ENCODE assay signal across 7 mouse cellular contexts in the genomic region with DNA sequence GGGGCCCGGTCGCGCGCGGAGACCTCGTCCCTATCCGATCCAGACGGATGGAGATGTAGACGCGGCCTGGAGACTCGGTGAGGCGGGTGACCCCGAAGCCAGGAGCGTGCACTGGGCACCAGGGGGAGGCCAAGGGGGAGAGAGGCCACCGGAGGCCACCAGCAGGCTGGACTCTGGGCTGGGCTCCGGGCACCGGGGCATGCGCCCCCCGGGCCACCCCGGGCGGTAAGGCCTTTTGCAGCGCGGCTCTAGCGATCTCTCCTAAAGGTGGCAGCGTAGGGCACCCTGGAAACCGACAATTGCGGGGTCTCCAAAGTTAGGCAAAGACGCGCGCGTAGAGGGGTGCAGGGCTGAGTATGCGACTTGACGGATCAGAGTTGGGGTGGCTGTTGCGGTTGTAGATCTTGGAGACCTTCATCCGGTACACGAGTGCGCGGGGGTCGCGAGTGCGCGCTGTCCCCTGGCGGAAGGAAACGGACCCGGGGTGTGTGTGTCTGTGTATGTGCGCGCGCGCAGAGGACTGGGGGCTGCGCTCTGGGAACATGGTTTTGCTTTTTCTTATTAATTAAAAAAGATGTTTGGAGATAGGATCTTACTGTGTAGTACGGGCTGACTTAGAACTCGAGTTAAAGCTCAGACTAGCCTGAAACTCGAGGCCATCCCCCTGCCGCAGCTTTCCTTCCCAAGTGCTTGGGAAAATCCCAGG. TPM values are rescaled to one million over a fixed set of nuclear protein-coding genes. Genes with fewer than 3 reads are reported as not detected.
DNase-seq lines count a peak whose midpoint lies in the region; ATAC-seq lines count a peak whose summit lies in the region.

No protein-coding gene starts in this region.

- H3K4me1 ChIP-seq in embryonic facial prominence, embryonic 14.5 days (ENCODE audit: control insufficient read depth, insufficient read depth, low read length): peaks cover 15% of the 10 kb centered on the region

- H3K9me3 ChIP-seq in embryonic facial prominence, embryonic 14.5 days (ENCODE audit: control insufficient read depth, low read length): no peaks in the 10 kb centered on the region

- DNase-seq in NIH3T3 (ENCODE audit: low read depth): peak; percentile 66
- DNase-seq in embryonic facial prominence, embryonic 14.5 days (ENCODE audit: low spot score): peak; percentile 71
- peak; percentile 57 for DNase-seq in heart, postnatal 4 days
- DNase-seq in layer of hippocampus, postnatal 14 days (ENCODE audit: low spot score in 2 of 2): peak; percentile 58 to 66
- DNase-seq in spleen, adult 12 weeks (ENCODE audit: low spot score): peak; percentile 47

- peak overlapping the region; percentile 91 for H3K9ac ChIP-seq in embryonic facial prominence, embryonic 14.5 days (ENCODE audit: low read depth, low read length)

- peaks cover 23% of the 10 kb centered on the region for H3K36me3 ChIP-seq in embryonic facial prominence, embryonic 14.5 days (ENCODE audit: control insufficient read depth, insufficient read depth, low read length)
- H3K36me3 ChIP-seq in macrophage (ENCODE audit: inconsistent target): 0 out of 2 replicates have a peak, but pooled peaks cover 3% of the 10 kb centered on the region

- H3K27me3 ChIP-seq in embryonic facial prominence, embryonic 14.5 days (replicated peaks; ENCODE audit: control insufficient read depth, insufficient read depth, low read length): peaks cover 9% of the 10 kb centered on the region

- peaks cover 55% of the 10 kb centered on the region for H3K79me2 ChIP-seq in macrophage (ENCODE audit: inconsistent target)

- peak overlapping the region; percentile 94 for H3K27ac ChIP-seq in embryonic facial prominence, embryonic 14.5 days (replicated peaks; ENCODE audit: low read depth, low read length)
- peak overlapping the region; percentile 91 for H3K27ac ChIP-seq in macrophage

- 0% methylated on average over 43 of the region's 54 CpGs for WGBS in embryonic facial prominence, embryonic 14.5 days
- WGBS in macrophage (ENCODE audit: missing documents): under 1% methylated on average over 50 of the region's 54 CpGs

- peak; percentile 26 for ATAC-seq in CD4-positive, CD25-positive, alpha-beta regulatory T cell, adult 4 months
- ATAC-seq in embryonic facial prominence, embryonic 14.5 days (ENCODE audit: low read depth): peak; percentile 10

- peak overlapping the region; percentile 94 for H3K4me2 ChIP-seq in embryonic facial prominence, embryonic 14.5 days (ENCODE audit: low read depth, low read length)

- H3K4me3 ChIP-seq in embryonic facial prominence, embryonic 14.5 days (ENCODE audit: low read depth, low read length): peak overlapping the region; percentile 85
- peak overlapping the region; percentile 82 for H3K4me3 ChIP-seq in macrophage (ENCODE audit: inconsistent target)

RNA-seq across cellular contexts. Expression of gene Arid3a, which starts 0.6 kb away (rescaled TPM):
- 1 to 10 TPM; 2.7 to 3.3 TPM for polyA plus RNA-seq in CD4-positive, CD25-positive, alpha-beta regulatory T cell, adult 4 months (2017; shearing (Covaris generic))
- polyA plus RNA-seq in embryonic facial prominence, embryonic 14.5 days (2014; fragmentation: Nextera tagmentation; extraction: Ambion mirVana): 3.1 and 3.5 TPM in 2 replicates
- 1 to 10 TPM; 4.2 to 4.3 TPM for total RNA-seq in heart, postnatal 4 days (2021)
- total RNA-seq in layer of hippocampus, postnatal 14 days (2021): 1 to 10 TPM; 4.5 to 6.4 TPM
- 10 to 100 TPM; 12.0 to 74.5 (median 35.1) TPM for total RNA-seq in macrophage (2018; cell fraction: chromatin; rRNA removed)
- total RNA-seq in macrophage (2018; cell fraction: cytosol; rRNA removed): 10 to 100 TPM; 11.0 to 54.3 (median 34.8) TPM
- 10 to 100 TPM; 15.3 to 77.8 (median 34.3) TPM for total RNA-seq in macrophage (2018; cell fraction: nucleus; rRNA removed)
- polyA plus RNA-seq in macrophage (2018): 13.8 to 37.4 TPM (median 29.1 TPM) in 3 replicates

RNA-seq across cellular contexts. Expression of gene R3hdm4, which starts 6.5 kb away (rescaled TPM):
- 100 to 1,000 TPM in 1 of 2 experiments, 10 to 100 TPM in 1; 93.5 to 104 TPM for polyA plus RNA-seq in CD4-positive, CD25-positive, alpha-beta regulatory T cell, adult 4 months (2017; shearing (Covaris generic))
- polyA plus RNA-seq in embryonic facial prominence, embryonic 14.5 days (2014; fragmentation: Nextera tagmentation; extraction: Ambion mirVana): 114 and 124 TPM in 2 replicates
- total RNA-seq in heart, postnatal 4 days (2021): 100 to 1,000 TPM in 1 of 2 experiments, 10 to 100 TPM in 1; 91.0 to 100 TPM
- 100 to 1,000 TPM; 424 to 430 TPM for total RNA-seq in layer of hippocampus, postnatal 14 days (2021)
- 10 to 100 TPM; 11.2 to 75.4 (median 41.5) TPM for total RNA-seq in macrophage (2018; cell fraction: chromatin; rRNA removed)
- total RNA-seq in macrophage (2018; cell fraction: cytosol; rRNA removed): 10 to 100 TPM; 42.1 to 70.3 (median 54.8) TPM
- 100 to 1,000 TPM in 1 of 26 experiments, 10 to 100 TPM in 25; 26.0 to 102 (median 57.5) TPM for total RNA-seq in macrophage (2018; cell fraction: nucleus; rRNA removed)
- polyA plus RNA-seq in macrophage (2018): 41.6 to 61.5 TPM (median 54.4 TPM) in 3 replicates

RNA-seq across cellular contexts. Expression of gene Kiss1r, which starts 10.7 kb away (rescaled TPM):
- polyA plus RNA-seq in CD4-positive, CD25-positive, alpha-beta regulatory T cell, adult 4 months (2017; shearing (Covaris generic)): under 1 TPM in 1 of 2 experiments, not detected in 1; 0.09 TPM
- polyA plus RNA-seq in embryonic facial prominence, embryonic 14.5 days (2014; fragmentation: Nextera tagmentation; extraction: Ambion mirVana): 0.56 and 0.58 TPM in 2 replicates
- total RNA-seq in heart, postnatal 4 days (2021): under 1 TPM; 0.25 to 0.33 TPM
- total RNA-seq in layer of hippocampus, postnatal 14 days (2021): 1 to 10 TPM; 5.0 to 8.9 TPM
- 1 to 10 TPM in 18 of 26 experiments, under 1 TPM in 8; 0.40 to 4.9 (median 1.8) TPM for total RNA-seq in macrophage (2018; cell fraction: chromatin; rRNA removed)
- total RNA-seq in macrophage (2018; cell fraction: cytosol; rRNA removed): 1 to 10 TPM in 3 of 26 experiments, under 1 TPM in 23; 0.28 to 1.1 (median 0.59) TPM
- 1 to 10 TPM in 20 of 26 experiments, under 1 TPM in 6; 0.36 to 5.2 (median 1.9) TPM for total RNA-seq in macrophage (2018; cell fraction: nucleus; rRNA removed)
- 0.27 to 0.89 TPM (median 0.30 TPM) in 3 replicates for polyA plus RNA-seq in macrophage (2018)

RNA-seq across cellular contexts. Expression of gene Gm26602, which starts 16.8 kb away (rescaled TPM):
- not detected for polyA plus RNA-seq in CD4-positive, CD25-positive, alpha-beta regulatory T cell, adult 4 months (2017; shearing (Covaris generic))
- polyA plus RNA-seq in embryonic facial prominence, embryonic 14.5 days (2014; fragmentation: Nextera tagmentation; extraction: Ambion mirVana): 4.1 and 6.7 TPM in 2 replicates
- total RNA-seq in heart, postnatal 4 days (2021): not detected
- total RNA-seq in layer of hippocampus, postnatal 14 days (2021): not detected
- not detected for total RNA-seq in macrophage (2018; cell fraction: chromatin; rRNA removed)
- not detected for total RNA-seq in macrophage (2018; cell fraction: cytosol; rRNA removed)
- total RNA-seq in macrophage (2018; cell fraction: nucleus; rRNA removed): not detected
- 5.7 TPM in 1 of 3 replicates, not detected in the others for polyA plus RNA-seq in macrophage (2018)

RNA-seq across cellular contexts. Expression of gene Med16, which starts 18.8 kb away (rescaled TPM):
- 1 to 10 TPM; 5.0 to 7.7 TPM for polyA plus RNA-seq in CD4-positive, CD25-positive, alpha-beta regulatory T cell, adult 4 months (2017; shearing (Covaris generic))
- polyA plus RNA-seq in embryonic facial prominence, embryonic 14.5 days (2014; fragmentation: Nextera tagmentation; extraction: Ambion mirVana): 33.7 and 40.2 TPM in 2 replicates
- total RNA-seq in heart, postnatal 4 days (2021): 10 to 100 TPM; 67.1 to 68.2 TPM
- 10 to 100 TPM; 48.8 to 51.9 TPM for total RNA-seq in layer of hippocampus, postnatal 14 days (2021)
- total RNA-seq in macrophage (2018; cell fraction: chromatin; rRNA removed): 10 to 100 TPM in 22 of 26 experiments, 1 to 10 TPM in 4; 5.5 to 31.1 (median 17.1) TPM
- 10 to 100 TPM; 12.9 to 22.1 (median 16.4) TPM for total RNA-seq in macrophage (2018; cell fraction: cytosol; rRNA removed)
- 10 to 100 TPM in 24 of 26 experiments, 1 to 10 TPM in 2; 8.2 to 23.5 (median 14.9) TPM for total RNA-seq in macrophage (2018; cell fraction: nucleus; rRNA removed)
- polyA plus RNA-seq in macrophage (2018): 10.6 to 18.8 TPM (median 16.5 TPM) in 3 replicates

Comparison
In these comparisons a context has a peak if more than half of its experiments do, and no peak if none do; other contexts are left out.
1. Peak in every context shown above with its lines: DNase-seq, ATAC-seq, H3K4me3 ChIP-seq and H3K27ac ChIP-seq.